Mouse (Mus musculus) adrenal gland, postnatal 25 days (tissue): Measurements from ENCODE around the gene Pax5. TPM values are rescaled to one million over a fixed set of nuclear protein-coding genes. Genes with fewer than 3 reads are reported as not detected.

Experiments used
- DNase-seq: peaks from one replicate; pipeline ENCODE4 v3.0.0; 2021; ENCODE audit warnings: mixed read lengths
- total RNA-seq: library from RNA; stranded (reverse); gene quantifications from 2 replicates; pipeline ENCODE4 v1.2.3, GENCODE M21; 2021

Gene Pax5
- total RNA-seq, 1 experiment from 2014 or later: 1.4 TPM

GRCm38 (mm10) chr4:44667369-44667768 lies 42.9 kb downstream of the Pax5 start:
- no peak for DNase-seq

GRCm38 (mm10) chr4:44664767-44665056 lies 45.6 kb downstream of the Pax5 start:
- no peak for DNase-seq

GRCm38 (mm10) chr4:44664004-44664766 lies 46.1 kb downstream of the Pax5 start:
- DNase-seq: no peak

- no peak for DNase-seq
Observed at GRCm38 (mm10) chr4:44663489-44663888, 46.8 kb downstream of the Pax5 start.

GRCm38 (mm10) chr4:44645181-44645580 lies 65.1 kb downstream of the Pax5 start:
- DNase-seq: no peak

GRCm38 (mm10) chr4:44641831-44642587 lies 68.3 kb downstream of the Pax5 start:
- DNase-seq: no peak

- DNase-seq: no peak
Observed at GRCm38 (mm10) chr4:44635618-44636017, 74.7 kb downstream of the Pax5 start.

- DNase-seq: no peak
Observed at GRCm38 (mm10) chr4:44633694-44634524, 76.4 kb downstream of the Pax5 start.

GRCm38 (mm10) chr4:44630059-44630458 lies 80.2 kb downstream of the Pax5 start:
- no peak for DNase-seq

- DNase-seq: no peak
Observed at GRCm38 (mm10) chr4:44627890-44628289, 82.4 kb downstream of the Pax5 start.

- no peak for DNase-seq
Observed at GRCm38 (mm10) chr4:44625108-44625424, 85.2 kb downstream of the Pax5 start.

- no peak for DNase-seq
Observed at GRCm38 (mm10) chr4:44624232-44625107, 85.8 kb downstream of the Pax5 start.

GRCm38 (mm10) chr4:44623435-44623727 lies 86.9 kb downstream of the Pax5 start:
- no peak for DNase-seq

GRCm38 (mm10) chr4:44622682-44623434 lies 87.4 kb downstream of the Pax5 start:
- DNase-seq: no peak

- DNase-seq: no peak
Observed at GRCm38 (mm10) chr4:44620241-44620640, 90.0 kb downstream of the Pax5 start.

- DNase-seq: no peak
Observed at GRCm38 (mm10) chr4:44614066-44614667, 96.1 kb downstream of the Pax5 start.

- DNase-seq: no peak
Observed at GRCm38 (mm10) chr4:44612392-44612791, 97.9 kb downstream of the Pax5 start.

- no peak for DNase-seq
Observed at GRCm38 (mm10) chr4:44605453-44605852, 104.8 kb downstream of the Pax5 start.

- no peak for DNase-seq
Observed at GRCm38 (mm10) chr4:44602257-44602801, 108.0 kb downstream of the Pax5 start.

- no peak for DNase-seq
Observed at GRCm38 (mm10) chr4:44601370-44601769, 108.9 kb downstream of the Pax5 start.

GRCm38 (mm10) chr4:44600875-44601274 lies 109.4 kb downstream of the Pax5 start:
- peak; percentile 15 for DNase-seq
